Comparison of ENCODE assay signal across 11 mouse cellular contexts in genomic region chr3:152121169-152122009, GRCm38 (mm10). TPM values are rescaled to one million over a fixed set of nuclear protein-coding genes. Genes with fewer than 3 reads are reported as not detected.
DNase-seq lines count a peak whose midpoint lies in the region; ATAC-seq lines count a peak whose summit lies in the region.
"Had no signal": no experiment of that assay in that cellular context is flagged by ENCODE, and none has a peak within 500 bp of the region (broad histone marks: within the 10 kb centered on the region; RNA-seq: fewer than 3 reads in every experiment).

No protein-coding gene starts in this region.

- no peaks in the 10 kb centered on the region for H3K27me3 ChIP-seq in heart, embryonic 11.5 days (ENCODE audit: control insufficient read depth, insufficient read depth, low read length)
- H3K27me3 ChIP-seq in embryonic facial prominence, embryonic 15.5 days: no peaks in the 10 kb centered on the region
- 0 out of 2 replicates have a peak, but pooled peaks cover 8% of the 10 kb centered on the region for H3K27me3 ChIP-seq in liver, embryonic 15.5 days
- H3K27me3 ChIP-seq: CH12.LX had no signal

- ATAC-seq in heart, embryonic 11.5 days (replicated peaks; ENCODE audit: insufficient number of reproducible peaks, low FRiP score, low TSS enrichment): no peak
- ATAC-seq in embryonic facial prominence, embryonic 15.5 days (ENCODE audit: insufficient number of reproducible peaks, low FRiP score, low TSS enrichment, low read depth): no peak
- ATAC-seq in liver, embryonic 15.5 days (ENCODE audit: insufficient read depth): no peak
- ATAC-seq in frontal cortex, adult (ENCODE audit: low TSS enrichment): no peak

- H3K4me2 ChIP-seq in heart, embryonic 11.5 days: peak overlapping the region; percentile 34; the same call in 1 of the 2 replicates
- no peak overlapping the region for H3K4me2 ChIP-seq in embryonic facial prominence, embryonic 15.5 days (replicated peaks)
- H3K4me2 ChIP-seq in liver, embryonic 15.5 days: peak overlapping the region; percentile 60; the same call in 1 of the 2 replicates

- peak overlapping the region; percentile 84 for H3K27ac ChIP-seq in heart, embryonic 11.5 days (ENCODE audit: low read depth, low read length)
- peak overlapping the region; percentile 3; the same call in 1 of the 2 replicates for H3K27ac ChIP-seq in embryonic facial prominence, embryonic 15.5 days (replicated peaks)
- H3K27ac ChIP-seq in liver, embryonic 15.5 days (replicated peaks): peak overlapping the region; percentile 82
- H3K27ac ChIP-seq: left cerebral cortex, adult 2 months had no signal

- DNase-seq in heart, adult 9 months (ENCODE audit: low spot score in 2 of 2): no peak
- peak; percentile 79 for DNase-seq in 416B (ENCODE audit: low read depth)
- no peak for DNase-seq in cerebellum, postnatal 25 days
- no peak for DNase-seq in thymus, postnatal 36 days
- DNase-seq: cerebellum, adult 8-10 months had no signal

- H3K36me3 ChIP-seq in heart, embryonic 11.5 days (ENCODE audit: control insufficient read depth, insufficient read depth, low read length): no peaks in the 10 kb centered on the region; the same call in 1 of the 2 replicates
- no peaks in the 10 kb centered on the region for H3K36me3 ChIP-seq in embryonic facial prominence, embryonic 15.5 days
- H3K36me3 ChIP-seq in liver, embryonic 15.5 days (replicated peaks): 0 out of 2 replicates have a peak, but pooled peaks cover 3% of the 10 kb centered on the region

- peaks cover 43% of the 10 kb centered on the region for H3K4me1 ChIP-seq in heart, embryonic 11.5 days (ENCODE audit: control insufficient read depth, insufficient read depth, low read length)
- peaks cover 9% of the 10 kb centered on the region; the same call in 1 of the 2 replicates for H3K4me1 ChIP-seq in embryonic facial prominence, embryonic 15.5 days
- H3K4me1 ChIP-seq in liver, embryonic 15.5 days (replicated peaks): peaks cover 52% of the 10 kb centered on the region

- H3K4me3 ChIP-seq in heart, embryonic 11.5 days (ENCODE audit: low read depth, low read length): no peak overlapping the region
- H3K4me3 ChIP-seq in embryonic facial prominence, embryonic 15.5 days (replicated peaks): no peak overlapping the region
- H3K4me3 ChIP-seq in liver, embryonic 15.5 days (replicated peaks): no peak overlapping the region
- H3K4me3 ChIP-seq: left cerebral cortex, adult 2 months had no signal

- H3K9ac ChIP-seq in heart, embryonic 11.5 days (ENCODE audit: low read depth, low read length): peak overlapping the region; percentile 43; the same call in 1 of the 2 replicates
- no peak overlapping the region for H3K9ac ChIP-seq in embryonic facial prominence, embryonic 15.5 days
- H3K9ac ChIP-seq in liver, embryonic 15.5 days: no peak overlapping the region

- H3K9me3 ChIP-seq in heart, embryonic 11.5 days (replicated peaks; ENCODE audit: control insufficient read depth, low read length): no peaks in the 10 kb centered on the region
- no peaks in the 10 kb centered on the region for H3K9me3 ChIP-seq in embryonic facial prominence, embryonic 15.5 days (replicated peaks)
- H3K9me3 ChIP-seq in liver, embryonic 15.5 days (replicated peaks): no peaks in the 10 kb centered on the region

- 69% methylated on average over 11 of the region's 11 CpGs for WGBS in heart, embryonic 11.5 days (ENCODE audit: insufficient replicate concordance)
- 65% methylated on average over 11 of the region's 11 CpGs for WGBS in embryonic facial prominence, embryonic 15.5 days
- 72% methylated on average over 11 of the region's 11 CpGs for WGBS in liver, embryonic 15.5 days (ENCODE audit: insufficient replicate concordance)

RNA-seq across cellular contexts. Expression of gene Gipc2, which starts 44.6 kb away (rescaled TPM):
- 3.8 and 4.4 TPM in 2 replicates for polyA plus RNA-seq in heart, embryonic 11.5 days (2014; fragmentation: Nextera tagmentation; extraction: Ambion mirVana)
- polyA plus RNA-seq in embryonic facial prominence, embryonic 15.5 days (2015; fragmentation: Nextera tagmentation; extraction: Ambion mirVana): 4.5 and 8.6 TPM in 2 replicates
- polyA plus RNA-seq in liver, embryonic 15.5 days (2015; fragmentation: Nextera tagmentation; extraction: Ambion mirVana): 19.3 and 20.0 TPM in 2 replicates

Comparison
In these comparisons a context has a peak if more than half of its experiments do, and no peak if none do; other contexts are left out.
1. H3K27ac ChIP-seq: peak in every context shown above with its lines; median percentile 84 in heart, embryonic 11.5 days; 82 in liver, embryonic 15.5 days; 3 in embryonic facial prominence, embryonic 15.5 days.